Mouse (Mus musculus): ENCODE results near the gene Zeb2. TPM values are rescaled to one million over a fixed set of nuclear protein-coding genes. Genes with fewer than 3 reads are reported as not detected.

Zeb2 gene
- polyA plus RNA-seq, 1 experiment from 2014 or later = 57.4 TPM

DNA sequence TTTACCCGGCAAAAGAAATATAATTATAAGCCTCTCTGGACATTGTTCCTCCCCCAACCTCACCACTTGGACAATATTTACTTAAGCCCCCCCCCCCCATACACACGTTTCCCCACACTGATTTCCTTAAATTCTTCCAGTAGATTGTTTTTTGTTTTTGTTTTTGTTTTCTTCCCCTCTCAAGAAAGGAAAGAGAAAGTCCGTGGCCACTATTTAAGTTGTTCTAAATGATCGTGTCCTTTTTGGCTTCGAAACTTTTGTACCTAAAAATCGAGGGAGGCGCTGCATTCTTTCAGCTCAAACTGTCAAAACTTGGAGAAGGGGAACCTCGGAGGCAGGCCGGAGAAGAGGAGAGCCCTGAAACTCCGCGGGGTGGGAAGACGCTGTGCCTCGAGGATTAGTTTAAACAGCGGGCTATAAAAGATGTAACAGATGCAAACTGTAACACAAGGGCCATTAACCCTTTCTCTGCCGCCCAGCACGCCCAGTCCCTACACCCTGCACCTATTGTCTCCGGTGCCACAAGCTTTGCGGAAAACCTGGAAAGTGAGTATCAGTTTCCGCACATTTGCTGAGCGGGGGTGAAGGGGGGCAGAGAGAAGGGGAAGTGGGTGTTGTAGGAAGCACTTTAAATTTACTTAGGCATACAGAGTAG is 6.3 kb downstream of the Zeb2 start:
- H3K9me3 ChIP-seq = no peaks in the 10 kb centered on the region
- H3K27ac ChIP-seq = peak overlapping the region; percentile 98
- peaks cover 47% of the 10 kb centered on the region for H3K4me1 ChIP-seq (replicated peaks)
- peak overlapping the region; percentile 81 for H3K4me2 ChIP-seq
- H3K27me3 ChIP-seq = no peaks in the 10 kb centered on the region
- peak overlapping the region; percentile 87 for H3K4me3 ChIP-seq
- H3K36me3 ChIP-seq = no peaks in the 10 kb centered on the region
- 0% methylated on average over 20 of the region's 20 CpGs for WGBS
- ATAC-seq (ENCODE audit: low FRiP score) = peak; percentile 15; the same call in 1 of the 2 replicates
- peak overlapping the region; percentile 98 for H3K9ac ChIP-seq

DNA sequence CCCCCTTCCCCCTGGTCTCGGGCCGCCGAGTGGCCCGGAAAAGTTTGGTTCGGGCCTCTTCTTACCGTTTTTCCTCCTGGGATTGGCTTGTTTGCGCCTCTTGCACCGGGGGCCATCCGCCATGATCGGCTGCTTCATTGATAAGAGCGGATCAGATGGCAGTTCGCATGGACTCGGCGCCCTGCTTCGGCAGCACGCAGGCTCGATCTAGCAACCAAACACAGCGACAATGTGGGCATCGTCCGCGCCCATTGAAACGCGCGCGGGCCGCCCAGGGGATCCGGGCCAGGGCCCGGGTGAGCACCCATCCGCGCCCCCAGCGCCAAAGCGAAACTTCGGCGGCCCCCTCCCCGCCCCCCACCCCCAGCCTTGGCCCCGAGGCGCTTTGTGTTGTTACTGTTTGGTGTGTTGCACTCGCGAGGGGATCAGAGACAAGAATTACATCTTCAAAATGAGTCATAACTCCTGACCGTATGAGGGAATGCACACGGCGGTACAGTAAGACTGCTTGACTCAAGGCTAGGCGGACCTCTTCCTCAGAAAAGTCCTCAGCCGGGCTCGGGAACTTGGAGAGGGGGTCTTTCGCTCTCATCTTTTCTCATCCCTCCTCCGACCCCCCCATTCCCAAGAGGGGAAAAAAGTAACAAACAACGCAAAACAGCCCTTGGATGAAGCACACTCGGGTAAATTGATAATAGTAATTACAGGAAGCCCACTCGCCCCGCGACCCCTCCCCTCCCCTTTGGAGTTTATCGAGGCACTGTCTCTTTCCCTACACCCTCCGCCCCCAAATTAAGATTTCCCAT is 7.0 kb downstream of the Zeb2 start:
- Histone ChIP-seq H3K9ac (peak overlapping the region; percentile 98), H3K4me3 (peak overlapping the region; percentile 87), H3K9me3 (no peaks in the 10 kb centered on the region), H3K4me2 (peak overlapping the region; percentile 81), H3K4me1 (replicated peaks) (peaks cover 47% of the 10 kb centered on the region), H3K36me3 (no peaks in the 10 kb centered on the region), H3K27ac (peak overlapping the region; percentile 98), H3K27me3 (no peaks in the 10 kb centered on the region)
- WGBS = under 1% methylated on average over 54 of the region's 54 CpGs
- peak; percentile 17; the same call in 1 of the 2 replicates for ATAC-seq (ENCODE audit: low FRiP score)

DNA sequence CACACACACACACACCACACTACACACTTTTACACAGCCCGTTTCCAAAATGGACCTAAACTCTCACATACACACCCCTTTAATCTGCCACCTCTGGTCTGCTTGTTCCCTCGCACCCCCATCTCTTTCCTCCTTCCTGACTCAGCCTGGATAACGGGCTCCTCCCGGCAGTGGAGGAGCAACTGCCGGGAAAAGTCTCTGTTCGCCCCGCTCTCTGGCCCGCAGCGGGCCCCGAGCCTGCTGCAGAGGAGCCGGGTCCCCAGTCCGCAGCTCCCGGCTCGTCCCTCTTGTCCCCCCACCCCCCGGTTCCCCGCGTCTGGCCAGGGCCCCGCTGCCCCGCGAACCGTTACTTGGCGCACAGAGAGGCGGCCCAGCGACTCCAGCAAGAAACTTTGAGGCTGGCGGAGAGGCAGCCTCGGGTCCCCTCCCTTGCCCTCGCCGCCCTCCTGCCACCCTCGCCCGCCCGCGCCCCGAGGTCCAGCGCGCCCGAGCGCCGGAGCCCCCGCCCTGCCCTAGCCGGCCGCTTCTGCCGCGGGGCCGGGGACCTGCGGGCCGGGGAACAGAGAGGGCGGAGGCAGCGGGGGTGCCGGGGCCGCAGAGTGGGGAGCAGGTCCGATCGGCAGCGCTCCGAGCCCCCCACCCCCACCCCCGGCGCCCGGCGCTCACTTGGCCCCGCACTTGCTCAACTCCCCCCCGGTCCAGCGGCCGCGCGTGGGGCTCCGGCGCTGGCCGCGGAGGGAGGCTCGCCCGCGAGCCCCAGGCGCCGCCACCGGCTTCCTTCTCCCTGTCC is 7.8 kb downstream of the Zeb2 start:
- H3K4me2 ChIP-seq = peak overlapping the region; percentile 81
- peaks cover 49% of the 10 kb centered on the region for H3K4me1 ChIP-seq (replicated peaks)
- H3K27me3 ChIP-seq = no peaks in the 10 kb centered on the region
- H3K4me3 ChIP-seq = peak overlapping the region; percentile 87
- WGBS = under 1% methylated on average over 46 of the region's 74 CpGs
- ATAC-seq (ENCODE audit: low FRiP score) = peak; percentile 36
- no peaks in the 10 kb centered on the region for H3K36me3 ChIP-seq
- H3K9ac ChIP-seq = peak overlapping the region; percentile 98
- peak overlapping the region; percentile 98 for H3K27ac ChIP-seq
- H3K9me3 ChIP-seq = no peaks in the 10 kb centered on the region

DNA sequence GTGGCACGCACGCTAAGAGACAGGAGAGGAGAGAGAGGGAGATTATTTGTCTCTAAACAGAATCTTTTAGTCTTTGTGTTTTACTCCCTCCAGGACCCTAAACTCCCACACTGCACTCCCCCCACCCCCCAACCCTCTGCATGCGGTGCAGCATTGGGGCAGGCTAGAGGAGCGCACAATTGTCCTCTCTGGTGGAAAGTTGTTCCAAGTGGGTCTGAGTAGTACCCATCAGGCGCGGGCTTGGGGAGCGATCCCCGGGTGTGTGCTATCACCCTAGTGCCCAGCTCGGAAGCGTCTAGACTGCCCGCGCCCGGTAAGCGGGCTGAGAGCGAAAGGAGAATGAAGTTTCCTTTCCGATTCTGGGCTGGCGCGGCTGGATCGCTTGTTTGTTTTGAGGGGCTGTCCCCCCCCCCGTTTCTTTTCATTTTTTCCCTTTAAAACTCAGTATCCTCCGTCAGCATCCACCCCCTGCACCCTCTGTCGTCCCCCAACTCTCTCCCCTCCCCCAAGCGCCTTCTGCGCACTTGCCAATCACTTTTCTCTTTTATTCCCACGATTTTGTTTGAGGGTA is 8.6 kb downstream of the Zeb2 start:
- Histone ChIP-seq H3K4me1 (replicated peaks) (peaks cover 50% of the 10 kb centered on the region), H3K4me3 (peak overlapping the region; percentile 87), H3K36me3 (no peaks in the 10 kb centered on the region), H3K4me2 (peak overlapping the region; percentile 81), H3K27me3 (no peaks in the 10 kb centered on the region), H3K9me3 (no peaks in the 10 kb centered on the region), H3K27ac (peak overlapping the region; percentile 98), H3K9ac (peak overlapping the region; percentile 98)
- WGBS = under 1% methylated on average over 23 of the region's 25 CpGs
- peak; percentile 56 for ATAC-seq (ENCODE audit: low FRiP score)

DNA sequence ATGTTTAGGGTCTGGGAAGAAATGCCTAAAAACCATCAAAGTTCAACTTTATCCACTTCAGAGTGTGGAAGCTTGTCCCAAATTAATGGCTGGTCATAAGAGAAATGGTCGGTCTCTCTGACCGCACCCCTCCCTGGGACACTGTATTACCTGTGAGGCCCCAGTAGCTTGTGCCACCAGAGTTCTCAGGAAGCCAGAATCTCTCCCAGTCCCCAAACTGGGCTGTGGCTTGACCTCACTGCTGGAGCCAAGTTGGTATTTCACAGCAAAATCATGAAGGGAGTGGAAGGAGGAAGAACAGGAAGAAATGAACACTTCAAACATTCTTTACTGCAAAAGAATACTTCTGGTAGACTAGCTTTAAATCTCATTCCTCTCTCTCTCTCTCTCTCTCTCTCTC is 9.6 kb downstream of the Zeb2 start:
- Histone ChIP-seq H3K27ac (peak overlapping the region; percentile 98), H3K27me3 (no peaks in the 10 kb centered on the region), H3K4me3 (peak overlapping the region; percentile 87), H3K4me2 (peak overlapping the region; percentile 81), H3K36me3 (no peaks in the 10 kb centered on the region), H3K4me1 (replicated peaks) (peaks cover 55% of the 10 kb centered on the region), H3K9me3 (no peaks in the 10 kb centered on the region), H3K9ac (peak overlapping the region; percentile 98)
- 17% methylated on average over 2 of the region's 2 CpGs for WGBS
- ATAC-seq (ENCODE audit: low FRiP score) = no peak

DNA sequence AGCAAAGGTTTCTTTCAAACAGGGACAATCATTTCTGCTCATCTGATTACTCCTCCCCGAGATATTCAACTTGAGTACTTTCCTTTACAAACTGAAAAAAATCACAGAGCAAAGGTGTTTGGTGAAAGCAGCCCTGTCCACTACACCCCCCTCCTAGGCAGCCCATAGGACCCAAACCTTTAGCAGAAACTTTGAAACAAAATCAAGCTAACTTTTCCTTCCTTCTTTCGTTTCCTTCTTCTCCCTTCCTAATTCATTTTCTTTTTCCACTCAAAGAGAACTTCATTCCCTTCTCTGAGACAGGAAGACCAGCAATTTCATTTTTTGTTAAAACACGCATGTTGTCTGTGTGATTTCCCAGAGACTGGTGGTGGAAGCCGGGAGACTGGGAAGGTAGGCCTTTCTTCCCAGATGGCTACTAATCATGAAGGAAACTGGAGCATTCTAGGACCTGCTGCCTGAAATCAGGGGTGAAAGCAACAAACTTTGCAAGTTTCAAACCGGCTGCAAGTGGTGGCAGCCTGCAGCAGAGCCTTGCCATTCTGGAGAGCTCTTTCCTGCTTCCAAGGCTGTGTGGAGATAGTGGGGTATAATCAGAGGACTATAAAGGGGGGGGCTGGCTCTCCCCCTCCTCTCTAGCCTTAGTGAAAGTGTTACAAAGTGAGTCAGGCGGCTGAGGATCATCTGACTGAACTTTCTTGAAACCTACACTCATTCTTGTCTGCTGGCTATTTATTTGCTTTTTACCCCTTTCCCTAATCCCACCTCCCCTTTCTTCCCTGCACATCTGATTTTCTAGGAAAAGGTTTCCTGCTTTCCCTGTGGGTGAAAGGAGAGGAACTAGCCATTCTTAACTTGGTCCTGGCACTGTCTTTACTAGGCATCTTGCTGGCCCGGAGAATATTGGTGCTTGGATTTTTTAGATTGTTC is 11.0 kb downstream of the Zeb2 start:
- WGBS = 33% methylated on average over 7 of the region's 7 CpGs
- Histone ChIP-seq H3K27me3 (no peaks in the 10 kb centered on the region), H3K27ac (peak overlapping the region; percentile 98), H3K36me3 (no peaks in the 10 kb centered on the region), H3K9me3 (no peaks in the 10 kb centered on the region), H3K4me3 (peak overlapping the region; percentile 23), H3K9ac (peak overlapping the region; percentile 59), H3K4me1 (replicated peaks) (peaks cover 66% of the 10 kb centered on the region), H3K4me2 (peak overlapping the region; percentile 81)
- ATAC-seq (ENCODE audit: low FRiP score) = no peak

DNA sequence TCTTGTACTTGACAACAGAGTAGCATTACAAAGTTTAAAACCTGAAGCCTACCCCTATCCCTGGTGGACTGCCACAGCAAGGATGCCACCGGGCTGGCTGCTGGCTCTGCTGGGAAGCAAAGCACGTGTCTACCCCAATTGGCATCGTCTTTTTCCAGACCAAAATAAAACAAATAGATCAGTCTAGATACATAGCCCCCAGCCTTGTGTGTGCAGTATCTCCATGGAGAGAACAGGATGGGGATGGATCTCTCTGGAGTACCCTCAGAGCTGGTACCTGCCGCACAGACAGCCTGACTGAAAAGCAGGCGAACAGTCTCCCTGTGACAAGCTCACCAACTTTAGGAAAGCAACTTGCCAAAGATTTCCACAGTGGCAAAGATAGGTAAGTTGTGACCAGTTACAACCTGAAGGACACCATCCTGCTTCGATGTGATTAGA is 11.9 kb downstream of the Zeb2 start:
- Histone ChIP-seq H3K4me2 (peak overlapping the region; percentile 81), H3K4me1 (replicated peaks) (peaks cover 75% of the 10 kb centered on the region), H3K9ac (peak overlapping the region; percentile 59), H3K27me3 (no peaks in the 10 kb centered on the region), H3K36me3 (no peaks in the 10 kb centered on the region), H3K9me3 (no peaks in the 10 kb centered on the region), H3K4me3 (peak overlapping the region; percentile 23), H3K27ac (peak overlapping the region; percentile 98)
- 23% methylated on average over 6 of the region's 6 CpGs for WGBS
- ATAC-seq (ENCODE audit: low FRiP score) = no peak

DNA sequence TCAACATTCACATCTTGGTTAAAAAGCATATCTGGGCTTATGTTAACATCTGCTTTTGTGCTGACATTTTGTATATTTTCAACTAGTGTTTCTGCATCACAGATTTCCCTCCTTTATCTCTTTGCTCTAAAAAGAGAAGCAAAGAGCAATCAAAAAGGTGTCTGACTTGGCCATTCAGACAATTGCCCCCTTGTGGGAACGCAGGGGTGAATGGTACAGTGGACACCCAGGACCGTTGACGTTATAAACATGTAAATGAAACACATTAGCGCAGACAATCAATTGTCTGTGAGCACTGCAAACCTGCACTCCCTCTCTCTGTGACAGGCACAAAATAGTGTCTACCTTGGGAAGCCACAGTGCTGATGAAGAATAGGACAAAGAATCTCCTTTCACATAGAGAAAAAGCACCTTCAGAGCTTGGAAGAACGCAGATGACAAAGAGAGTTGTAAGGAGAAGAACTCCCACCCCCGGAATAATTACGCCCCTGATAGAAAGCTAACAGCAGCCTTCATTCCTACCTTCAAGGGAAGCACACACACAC is 12.6 kb downstream of the Zeb2 start:
- Histone ChIP-seq H3K4me1 (replicated peaks) (peaks cover 80% of the 10 kb centered on the region), H3K9ac (peak overlapping the region; percentile 59), H3K27me3 (no peaks in the 10 kb centered on the region), H3K9me3 (no peaks in the 10 kb centered on the region), H3K4me3 (peak overlapping the region; percentile 23), H3K4me2 (peak overlapping the region; percentile 81), H3K27ac (peak overlapping the region; percentile 98), H3K36me3 (no peaks in the 10 kb centered on the region)
- no peak for ATAC-seq (ENCODE audit: low FRiP score)
- WGBS = 6% methylated on average over 7 of the region's 7 CpGs

DNA sequence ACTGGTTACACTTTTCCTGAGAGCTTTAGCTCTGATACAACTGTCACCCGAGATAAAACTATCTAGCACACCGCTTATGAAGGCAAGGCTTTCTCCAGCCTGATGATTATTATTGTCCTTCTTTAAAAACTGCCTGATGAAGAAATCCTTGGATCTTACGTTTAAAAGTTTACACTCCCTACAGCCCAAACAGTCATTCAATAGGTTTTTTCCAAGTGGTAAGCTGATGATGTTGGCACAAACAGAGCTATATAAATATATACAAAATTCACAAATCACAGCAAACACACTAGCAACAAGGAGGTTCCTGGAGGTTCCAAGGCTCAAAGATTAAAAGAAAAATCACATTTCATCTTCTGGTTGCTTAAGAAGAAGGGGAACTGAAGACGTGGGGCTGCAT is 13.1 kb downstream of the Zeb2 start:
- peak overlapping the region; percentile 23 for H3K4me3 ChIP-seq
- H3K4me1 ChIP-seq (replicated peaks) = peaks cover 81% of the 10 kb centered on the region
- peak overlapping the region; percentile 98 for H3K27ac ChIP-seq
- no peaks in the 10 kb centered on the region for H3K9me3 ChIP-seq
- 0 out of 2 replicates have a peak overlapping the region, but pooled peaks have one; percentile 59 for H3K9ac ChIP-seq
- no peaks in the 10 kb centered on the region for H3K27me3 ChIP-seq
- WGBS = 36% methylated on average over 4 of the region's 4 CpGs
- no peaks in the 10 kb centered on the region for H3K36me3 ChIP-seq
- no peak for ATAC-seq (ENCODE audit: low FRiP score)
- peak overlapping the region; percentile 81 for H3K4me2 ChIP-seq

DNA sequence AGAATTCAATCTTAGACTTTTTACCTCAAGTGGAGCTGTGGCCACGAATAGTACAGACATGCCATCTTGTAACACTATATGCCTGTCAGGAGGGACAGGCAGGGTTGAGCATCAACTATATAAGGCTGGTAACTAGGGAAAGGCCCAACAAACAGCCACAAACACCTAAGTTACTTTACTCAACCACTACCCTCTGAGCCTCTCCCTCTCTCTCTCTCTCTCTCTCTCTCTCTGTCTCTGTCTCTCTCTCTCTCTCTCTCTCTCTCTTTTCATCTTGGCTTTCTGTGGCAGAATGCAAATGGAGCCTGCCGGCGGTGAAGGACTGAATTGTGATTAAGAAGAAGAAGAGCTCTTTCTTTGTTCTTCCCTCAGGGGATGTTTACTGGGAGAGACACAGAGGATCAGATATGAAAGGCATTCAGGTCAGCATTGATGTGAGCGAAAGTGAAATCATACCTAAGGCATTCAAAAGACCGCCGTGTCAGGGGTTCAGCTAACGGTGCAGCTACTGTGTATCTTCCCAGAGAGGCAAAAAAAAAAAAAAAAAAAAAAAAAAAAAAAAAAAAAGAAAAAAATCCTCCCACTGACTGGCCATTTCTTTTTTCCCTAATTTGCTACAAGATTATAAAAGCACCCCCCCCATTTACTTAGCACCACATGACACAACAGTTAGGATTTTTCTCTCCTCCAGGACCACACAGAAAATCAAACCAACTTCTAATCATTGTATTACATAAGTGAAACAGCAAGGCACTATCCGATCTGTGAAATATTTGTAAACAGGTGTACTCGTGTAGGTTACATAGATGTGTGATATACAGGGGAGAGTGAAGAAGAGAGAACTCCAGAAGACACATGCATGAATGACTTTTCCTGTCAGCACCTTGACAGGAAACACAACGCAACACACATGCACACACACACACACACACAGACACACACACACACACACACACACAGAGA is 13.9 kb downstream of the Zeb2 start:
- no peaks in the 10 kb centered on the region for H3K9me3 ChIP-seq
- no peaks in the 10 kb centered on the region for H3K36me3 ChIP-seq
- peak overlapping the region; percentile 30 for H3K9ac ChIP-seq
- ATAC-seq (ENCODE audit: low FRiP score) = peak; percentile 32; the same call in 1 of the 2 replicates
- 10% methylated on average over 10 of the region's 10 CpGs for WGBS
- peak overlapping the region; percentile 14 for H3K4me3 ChIP-seq
- H3K27me3 ChIP-seq = no peaks in the 10 kb centered on the region
- H3K4me2 ChIP-seq = peak overlapping the region; percentile 81
- peak overlapping the region; percentile 76 for H3K27ac ChIP-seq
- peaks cover 80% of the 10 kb centered on the region for H3K4me1 ChIP-seq (replicated peaks)
